Mouse (Mus musculus) embryonic facial prominence, embryonic 14.5 days (tissue): ENCODE data around the gene Gm11084. TPM values are rescaled to one million over a fixed set of nuclear protein-coding genes. Genes with fewer than 3 reads are reported as not detected.

Experiments used
- ATAC-seq: fragments of 200-750 bp; cut with Nextera tagmentation; 2 replicates; pipeline ENCODE4 v1.8.0; 2017; ENCODE audit warnings: low read depth, moderate number of reproducible peaks, moderate TSS enrichment
- DNase-seq: peaks from one replicate; pipeline ENCODE4 v3.0.0-alpha.2; 2015; ENCODE audit warnings: low spot score
- H3K27ac ChIP-seq: fragments of 300-500 bp; sonication (generic); replicated peaks from 2 replicates; pipeline ENCODE4 v1.5.1; 2014; ENCODE audit warnings: low read depth, mild to moderate bottlenecking, low read length, moderate library complexity
- H3K27me3 ChIP-seq: fragments of 300-500 bp; sonication (generic); replicated peaks from 2 replicates; pipeline ENCODE4 v1.6.1; 2014; ENCODE audit warnings: low read length; ENCODE audit not compliant: control insufficient read depth, insufficient read depth
- H3K36me3 ChIP-seq: fragments of 300-500 bp; sonication (generic); 2 replicates; pipeline ENCODE4 v1.6.1; 2014; ENCODE audit warnings: low read length, mixed read lengths; ENCODE audit not compliant: control insufficient read depth, insufficient read depth
- H3K4me1 ChIP-seq: fragments of 300-500 bp; sonication (generic); 2 replicates; pipeline ENCODE4 v1.6.1; 2014; ENCODE audit warnings: antibody characterized with exemption, low read length; ENCODE audit not compliant: control insufficient read depth, insufficient read depth
- H3K4me2 ChIP-seq: fragments of 300-500 bp; sonication (generic); 2 replicates; pipeline ENCODE4 v1.6.1; 2014; ENCODE audit warnings: low read depth, mild to moderate bottlenecking, low read length, moderate library complexity, mixed read lengths
- H3K4me3 ChIP-seq: fragments of 300-500 bp; sonication (generic); 2 replicates; pipeline ENCODE4 v1.5.1; 2014; ENCODE audit warnings: low read depth, mild to moderate bottlenecking, low read length
- H3K9ac ChIP-seq: fragments of 300-500 bp; sonication (generic); 2 replicates; pipeline ENCODE4 v1.6.1; 2014; ENCODE audit warnings: low read depth, mild to moderate bottlenecking, low read length, moderate library complexity, mixed read lengths
- H3K9me3 ChIP-seq: fragments of 300-500 bp; sonication (generic); 2 replicates; pipeline ENCODE4 v1.6.1; 2016; ENCODE audit warnings: low read length; ENCODE audit not compliant: control insufficient read depth
- WGBS: fragments of 180-500 bp; shearing (Covaris S2); extraction: QIAGEN DNeasy Blood & Tissue Kit; methylation state at CpG from one replicate; pipeline ENCODE4 v1.1.7; 2014; 5-methylcytosine and 5-hydroxymethylcytosine counted together
- polyA plus RNA-seq: library from polyadenylated mRNA; unstranded; fragments of >200 nt; fragmentation: Nextera tagmentation; extraction: Ambion mirVana; gene quantifications from 2 replicates; pipeline ENCODE4 v1.2.1, GENCODE M21; 2014

Gene Gm11084
- polyA plus RNA-seq, 1 experiment from 2014 or later = not detected

- 0 out of 2 replicates have a peak, but pooled peaks cover 3% of the 10 kb centered on the region for H3K4me1 ChIP-seq
- H3K9ac ChIP-seq = no peak overlapping the region
- H3K4me3 ChIP-seq = no peak overlapping the region
- ATAC-seq = no peak
- peaks cover 11% of the 10 kb centered on the region; the same call in 1 of the 2 replicates for H3K9me3 ChIP-seq
- peaks cover 10% of the 10 kb centered on the region; the same call in 1 of the 2 replicates for H3K36me3 ChIP-seq
- H3K27me3 ChIP-seq = no peaks in the 10 kb centered on the region
- no peak overlapping the region for H3K4me2 ChIP-seq
- no peak overlapping the region for H3K27ac ChIP-seq
- WGBS = 73% methylated on average over 4 of the region's 4 CpGs
- no peak for DNase-seq
Measured at GRCm38 (mm10) chr2:72984806-72985205, 1.7 kb downstream of the Gm11084 start.

- Histone ChIP-seq H3K27ac (no peak overlapping the region), H3K9me3 (0 out of 2 replicates have a peak, but pooled peaks cover 2% of the 10 kb centered on the region), H3K27me3 (no peaks in the 10 kb centered on the region), H3K4me1 (0 out of 2 replicates have a peak, but pooled peaks cover 3% of the 10 kb centered on the region), H3K4me2 (no peak overlapping the region), H3K9ac (no peak overlapping the region), H3K36me3 (peaks cover 4% of the 10 kb centered on the region; the same call in 1 of the 2 replicates), H3K4me3 (no peak overlapping the region)
- ATAC-seq (no peak), DNase-seq (no peak)
- WGBS = 91% methylated on average over 3 of the region's 3 CpGs
Measured at GRCm38 (mm10) chr2:72983211-72983610, 3.3 kb downstream of the Gm11084 start.

- DNase-seq (no peak), ATAC-seq (no peak)
- Histone ChIP-seq H3K9me3 (no peaks in the 10 kb centered on the region), H3K9ac (no peak overlapping the region), H3K4me1 (0 out of 2 replicates have a peak, but pooled peaks cover 3% of the 10 kb centered on the region), H3K27me3 (no peaks in the 10 kb centered on the region), H3K27ac (no peak overlapping the region), H3K4me3 (no peak overlapping the region), H3K36me3 (no peaks in the 10 kb centered on the region), H3K4me2 (no peak overlapping the region)
- WGBS = 91% methylated on average over 7 of the region's 7 CpGs
Measured at GRCm38 (mm10) chr2:72982110-72982785, 4.3 kb downstream of the Gm11084 start.

- 75% methylated on average over 9 of the region's 9 CpGs for WGBS
- 0 out of 2 replicates have a peak, but pooled peaks cover 2% of the 10 kb centered on the region for H3K36me3 ChIP-seq
- H3K27ac ChIP-seq = peak overlapping the region; percentile 100
- no peak for DNase-seq
- H3K9me3 ChIP-seq = no peaks in the 10 kb centered on the region
- H3K4me3 ChIP-seq = peak overlapping the region; percentile 99
- H3K4me2 ChIP-seq = peak overlapping the region; percentile 62
- peaks cover 6% of the 10 kb centered on the region for H3K4me1 ChIP-seq
- no peaks in the 10 kb centered on the region for H3K27me3 ChIP-seq
- H3K9ac ChIP-seq = peak overlapping the region; percentile 100
- ATAC-seq = no peak
Measured at GRCm38 (mm10) chr2:72981441-72982109, 4.9 kb downstream of the Gm11084 start.

GRCm38 (mm10) chr2:72981075-72981420 is 5.5 kb downstream of the Gm11084 start:
- Histone ChIP-seq H3K9me3 (no peaks in the 10 kb centered on the region), H3K4me2 (peak overlapping the region; percentile 62), H3K9ac (peak overlapping the region; percentile 100), H3K4me1 (peaks cover 10% of the 10 kb centered on the region), H3K27me3 (no peaks in the 10 kb centered on the region), H3K4me3 (peak overlapping the region; percentile 99), H3K27ac (peak overlapping the region; percentile 100), H3K36me3 (peaks cover 6% of the 10 kb centered on the region; the same call in 1 of the 2 replicates)
- DNase-seq (no peak), ATAC-seq (no peak)
- 10% methylated on average over 3 of the region's 3 CpGs for WGBS

- ATAC-seq = peak; percentile 91
Measured at GRCm38 (mm10) chr2:72980337-72981074, 6.0 kb downstream of the Gm11084 start, which contains the start of gene Sp3. Sp3 (minus strand) TSS chr2:72980446.

GRCm38 (mm10) chr2:72979659-72980071 is 6.9 kb downstream of the Gm11084 start:
- H3K36me3 ChIP-seq = peaks cover 12% of the 10 kb centered on the region; the same call in 1 of the 2 replicates
- H3K27me3 ChIP-seq = no peaks in the 10 kb centered on the region
- ATAC-seq (peak; percentile 67), DNase-seq (peak; percentile 95)
- peak overlapping the region; percentile 99 for H3K4me3 ChIP-seq
- H3K27ac ChIP-seq = peak overlapping the region; percentile 100
- peak overlapping the region; percentile 100 for H3K9ac ChIP-seq
- H3K4me2 ChIP-seq = peak overlapping the region; percentile 37; the same call in 1 of the 2 replicates
- H3K4me1 ChIP-seq = peaks cover 19% of the 10 kb centered on the region
- H3K9me3 ChIP-seq = no peaks in the 10 kb centered on the region
- 3% methylated on average over 17 of the region's 54 CpGs for WGBS

More at GRCm38 (mm10) chr2:72980337-72981074, 6.0 kb downstream of the Gm11084 start, which contains the start of gene Sp3:
- WGBS = 0% methylated on average over 33 of the region's 64 CpGs
- no peaks in the 10 kb centered on the region for H3K27me3 ChIP-seq
- H3K36me3 ChIP-seq = peaks cover 10% of the 10 kb centered on the region; the same call in 1 of the 2 replicates
- H3K4me3 ChIP-seq = peak within 1 kb of the TSS; percentile 99
- H3K9ac ChIP-seq = peak within 1 kb of the TSS; percentile 100
- peaks cover 16% of the 10 kb centered on the region for H3K4me1 ChIP-seq
- H3K27ac ChIP-seq = peak within 1 kb of the TSS; percentile 100
- no peaks in the 10 kb centered on the region for H3K9me3 ChIP-seq
- H3K4me2 ChIP-seq = peak within 1 kb of the TSS; percentile 62
- peak; percentile 99 for DNase-seq
